Mouse (Mus musculus): ENCODE results near the gene Scd2. TPM values are rescaled to one million over a fixed set of nuclear protein-coding genes. Genes with fewer than 3 reads are reported as not detected.

Scd2 gene
- polyA plus RNA-seq, 1 experiment from 2014 or later = 281 TPM

GRCm38 (mm10) chr19:44287415-44288110 is 5.9 kb upstream of the Scd2 start:
- Histone ChIP-seq H3K4me2 (ENCODE audit: low read length) (no peak overlapping the region), H3K9me3 (ENCODE audit: control insufficient read depth, low read length) (no peaks in the 10 kb centered on the region), H3K4me1 (ENCODE audit: control insufficient read depth, insufficient read depth, low read length) (peaks cover 31% of the 10 kb centered on the region), H3K9ac (replicated peaks; ENCODE audit: low read length) (no peak overlapping the region), H3K27ac (replicated peaks; ENCODE audit: low read depth, low read length) (no peak overlapping the region), H3K4me3 (replicated peaks; ENCODE audit: low read depth, low read length) (no peak overlapping the region), H3K27me3 (ENCODE audit: control insufficient read depth, insufficient read depth, low read length) (no peaks in the 10 kb centered on the region), H3K36me3 (ENCODE audit: control insufficient read depth, insufficient read depth, low read length) (no peaks in the 10 kb centered on the region)
- DNase-seq (no peak), ATAC-seq (ENCODE audit: low FRiP score, low TSS enrichment) (no peak)
- WGBS = 85% methylated on average over 11 of the region's 11 CpGs

- Histone ChIP-seq H3K27ac (replicated peaks; ENCODE audit: low read depth, low read length) (peak overlapping the region; percentile 97), H3K4me2 (ENCODE audit: low read length) (peak overlapping the region; percentile 100), H3K4me1 (ENCODE audit: control insufficient read depth, insufficient read depth, low read length) (peaks cover 22% of the 10 kb centered on the region), H3K4me3 (replicated peaks; ENCODE audit: low read depth, low read length) (no peak overlapping the region), H3K27me3 (ENCODE audit: control insufficient read depth, insufficient read depth, low read length) (no peaks in the 10 kb centered on the region), H3K9ac (replicated peaks; ENCODE audit: low read length) (no peak overlapping the region), H3K36me3 (ENCODE audit: control insufficient read depth, insufficient read depth, low read length) (peaks cover 20% of the 10 kb centered on the region), H3K9me3 (ENCODE audit: control insufficient read depth, low read length) (no peaks in the 10 kb centered on the region)
- 82% methylated on average over 2 of the region's 2 CpGs for WGBS
- ATAC-seq (ENCODE audit: low FRiP score, low TSS enrichment) (no peak), DNase-seq (no peak)
Observed at GRCm38 (mm10) chr19:44292083-44292482, 1.4 kb upstream of the Scd2 start.

- H3K9ac ChIP-seq (replicated peaks; ENCODE audit: low read length) = no peak overlapping the region
- no peaks in the 10 kb centered on the region for H3K9me3 ChIP-seq (ENCODE audit: control insufficient read depth, low read length)
- no peaks in the 10 kb centered on the region for H3K27me3 ChIP-seq (ENCODE audit: control insufficient read depth, insufficient read depth, low read length)
- ATAC-seq (ENCODE audit: low FRiP score, low TSS enrichment) (no peak), DNase-seq (no peak)
- H3K36me3 ChIP-seq (ENCODE audit: control insufficient read depth, insufficient read depth, low read length) = peaks cover 24% of the 10 kb centered on the region
- H3K4me3 ChIP-seq (replicated peaks; ENCODE audit: low read depth, low read length) = peak overlapping the region; percentile 95
- WGBS = 55% methylated on average over 3 of the region's 3 CpGs
- H3K4me2 ChIP-seq (ENCODE audit: low read length) = peak overlapping the region; percentile 100
- H3K4me1 ChIP-seq (ENCODE audit: control insufficient read depth, insufficient read depth, low read length) = peaks cover 26% of the 10 kb centered on the region
- H3K27ac ChIP-seq (replicated peaks; ENCODE audit: low read depth, low read length) = peak overlapping the region; percentile 97
Observed at GRCm38 (mm10) chr19:44292483-44292882, 991 bp upstream of the Scd2 start.

GRCm38 (mm10) chr19:44293769-44294551 is 486 bp downstream of the Scd2 start:
- ATAC-seq (ENCODE audit: low FRiP score, low TSS enrichment) = peak; percentile 95
- 1% methylated on average over 31 of the region's 31 CpGs for WGBS

GRCm38 (mm10) chr19:44294588-44295041 is 1.1 kb downstream of the Scd2 start:
- peak overlapping the region; percentile 100 for H3K4me2 ChIP-seq (ENCODE audit: low read length)
- peak; percentile 68 for ATAC-seq (ENCODE audit: low FRiP score, low TSS enrichment)

More at GRCm38 (mm10) chr19:44293769-44294551, 486 bp downstream of the Scd2 start:
- peaks cover 39% of the 10 kb centered on the region for H3K36me3 ChIP-seq (ENCODE audit: control insufficient read depth, insufficient read depth, low read length)
- peak overlapping the region; percentile 97 for H3K27ac ChIP-seq (replicated peaks; ENCODE audit: low read depth, low read length)
- H3K9ac ChIP-seq (replicated peaks; ENCODE audit: low read length) = peak overlapping the region; percentile 88
- H3K27me3 ChIP-seq (ENCODE audit: control insufficient read depth, insufficient read depth, low read length) = no peaks in the 10 kb centered on the region
- H3K4me3 ChIP-seq (replicated peaks; ENCODE audit: low read depth, low read length) = peak overlapping the region; percentile 95
- peak; percentile 97 for DNase-seq
- H3K4me1 ChIP-seq (ENCODE audit: control insufficient read depth, insufficient read depth, low read length) = peaks cover 41% of the 10 kb centered on the region
- H3K9me3 ChIP-seq (ENCODE audit: control insufficient read depth, low read length) = no peaks in the 10 kb centered on the region
- peak overlapping the region; percentile 100 for H3K4me2 ChIP-seq (ENCODE audit: low read length)

GRCm38 (mm10) chr19:44295251-44295650 is 1.8 kb downstream of the Scd2 start:
- DNase-seq (no peak), ATAC-seq (ENCODE audit: low FRiP score, low TSS enrichment) (no peak)
- Histone ChIP-seq H3K4me3 (replicated peaks; ENCODE audit: low read depth, low read length) (peak overlapping the region; percentile 95), H3K4me2 (ENCODE audit: low read length) (peak overlapping the region; percentile 100), H3K27ac (replicated peaks; ENCODE audit: low read depth, low read length) (no peak overlapping the region; the same call in 1 of the 2 replicates), H3K9me3 (ENCODE audit: control insufficient read depth, low read length) (no peaks in the 10 kb centered on the region), H3K9ac (replicated peaks; ENCODE audit: low read length) (peak overlapping the region; percentile 88), H3K36me3 (ENCODE audit: control insufficient read depth, insufficient read depth, low read length) (peaks cover 52% of the 10 kb centered on the region), H3K27me3 (ENCODE audit: control insufficient read depth, insufficient read depth, low read length) (no peaks in the 10 kb centered on the region), H3K4me1 (ENCODE audit: control insufficient read depth, insufficient read depth, low read length) (peaks cover 49% of the 10 kb centered on the region)
- 5% methylated on average over 3 of the region's 3 CpGs for WGBS

More at GRCm38 (mm10) chr19:44294588-44295041, 1.1 kb downstream of the Scd2 start:
- Histone ChIP-seq H3K27ac (replicated peaks; ENCODE audit: low read depth, low read length) (peak overlapping the region; percentile 97), H3K4me3 (replicated peaks; ENCODE audit: low read depth, low read length) (peak overlapping the region; percentile 95), H3K27me3 (ENCODE audit: control insufficient read depth, insufficient read depth, low read length) (no peaks in the 10 kb centered on the region), H3K36me3 (ENCODE audit: control insufficient read depth, insufficient read depth, low read length) (peaks cover 45% of the 10 kb centered on the region), H3K4me1 (ENCODE audit: control insufficient read depth, insufficient read depth, low read length) (peaks cover 44% of the 10 kb centered on the region), H3K9me3 (ENCODE audit: control insufficient read depth, low read length) (no peaks in the 10 kb centered on the region), H3K9ac (replicated peaks; ENCODE audit: low read length) (peak overlapping the region; percentile 88)
- peak; percentile 93 for DNase-seq
- whole genome bisulfite sequencing = under 1% methylated on average over 14 of the region's 14 CpGs

GRCm38 (mm10) chr19:44295741-44296140 is 2.3 kb downstream of the Scd2 start:
- peaks cover 53% of the 10 kb centered on the region for H3K4me1 ChIP-seq (ENCODE audit: control insufficient read depth, insufficient read depth, low read length)
- under 1% methylated on average over 4 of the region's 4 CpGs for WGBS
- no peak for ATAC-seq (ENCODE audit: low FRiP score, low TSS enrichment)
- DNase-seq = peak; percentile 88
- H3K36me3 ChIP-seq (ENCODE audit: control insufficient read depth, insufficient read depth, low read length) = peaks cover 57% of the 10 kb centered on the region
- no peaks in the 10 kb centered on the region for H3K27me3 ChIP-seq (ENCODE audit: control insufficient read depth, insufficient read depth, low read length)
- H3K9me3 ChIP-seq (ENCODE audit: control insufficient read depth, low read length) = no peaks in the 10 kb centered on the region
- no peak overlapping the region; the same call in 1 of the 2 replicates for H3K27ac ChIP-seq (replicated peaks; ENCODE audit: low read depth, low read length)
- H3K9ac ChIP-seq (replicated peaks; ENCODE audit: low read length) = peak overlapping the region; percentile 88
- peak overlapping the region; percentile 100 for H3K4me2 ChIP-seq (ENCODE audit: low read length)
- peak overlapping the region; percentile 95 for H3K4me3 ChIP-seq (replicated peaks; ENCODE audit: low read depth, low read length)

- H3K9me3 ChIP-seq (ENCODE audit: control insufficient read depth, low read length) = no peaks in the 10 kb centered on the region
- peak overlapping the region; percentile 95 for H3K4me3 ChIP-seq (replicated peaks; ENCODE audit: low read depth, low read length)
- peak overlapping the region; percentile 88 for H3K9ac ChIP-seq (replicated peaks; ENCODE audit: low read length)
- peak overlapping the region; percentile 100 for H3K4me2 ChIP-seq (ENCODE audit: low read length)
- H3K36me3 ChIP-seq (ENCODE audit: control insufficient read depth, insufficient read depth, low read length) = peaks cover 61% of the 10 kb centered on the region
- ATAC-seq (ENCODE audit: low FRiP score, low TSS enrichment) (no peak), DNase-seq (no peak)
- no peak overlapping the region for H3K27ac ChIP-seq (replicated peaks; ENCODE audit: low read depth, low read length)
- H3K27me3 ChIP-seq (ENCODE audit: control insufficient read depth, insufficient read depth, low read length) = no peaks in the 10 kb centered on the region
- WGBS = 17% methylated on average over 7 of the region's 7 CpGs
- peaks cover 56% of the 10 kb centered on the region for H3K4me1 ChIP-seq (ENCODE audit: control insufficient read depth, insufficient read depth, low read length)
Observed at GRCm38 (mm10) chr19:44296186-44296585, 2.7 kb downstream of the Scd2 start.

Measured in midbrain, embryonic 14.5 days (tissue).